Mouse (Mus musculus): ENCODE data around the gene Tcte3.
"Not testable (repeated sequence)": the region's sequence is repeated elsewhere in the genome, so short reads cannot be mapped to it uniquely, and the experiment has no call there.

Tcte3 gene

DNA sequence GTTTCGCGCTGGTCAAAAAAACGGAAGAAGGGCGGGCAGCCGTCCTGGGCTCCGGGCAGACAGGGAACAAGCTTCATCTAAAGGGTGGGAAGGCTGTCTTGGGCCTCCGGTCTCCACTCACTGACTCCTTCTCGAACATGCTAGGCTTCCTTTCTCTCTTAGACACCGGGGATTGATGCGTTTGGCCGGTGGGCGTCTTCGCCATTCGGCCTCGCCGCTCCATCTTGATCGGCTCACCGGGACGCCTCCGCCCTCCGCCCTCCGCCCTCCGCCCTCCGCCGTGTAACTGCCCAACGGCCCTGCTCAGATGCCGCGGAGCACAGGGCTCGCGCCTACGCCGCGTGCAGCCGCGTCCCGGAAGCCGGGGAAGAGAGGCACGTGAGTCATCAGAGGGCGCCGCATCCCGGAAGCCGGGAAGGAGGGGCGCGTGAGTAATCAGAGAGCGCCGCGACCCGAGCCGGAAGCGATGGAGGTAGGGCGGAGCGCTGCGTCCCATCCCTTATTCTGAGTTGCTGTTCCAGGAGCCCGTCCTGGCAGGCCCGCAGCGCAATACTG, at the start of gene Tcte3, which contains the start of the genes Ermard and Gm3448:
Tcte3 (minus strand) TSS at position 314 of the 555 bp plus-strand sequence.
Ermard (plus strand) TSS at position 34 of the 555 bp plus-strand sequence.
Gm3448 (minus strand) TSS at position 363 of the 555 bp plus-strand sequence.
- DNase-seq (ENCODE audit: low read depth) = not testable (repeated sequence)

DNA sequence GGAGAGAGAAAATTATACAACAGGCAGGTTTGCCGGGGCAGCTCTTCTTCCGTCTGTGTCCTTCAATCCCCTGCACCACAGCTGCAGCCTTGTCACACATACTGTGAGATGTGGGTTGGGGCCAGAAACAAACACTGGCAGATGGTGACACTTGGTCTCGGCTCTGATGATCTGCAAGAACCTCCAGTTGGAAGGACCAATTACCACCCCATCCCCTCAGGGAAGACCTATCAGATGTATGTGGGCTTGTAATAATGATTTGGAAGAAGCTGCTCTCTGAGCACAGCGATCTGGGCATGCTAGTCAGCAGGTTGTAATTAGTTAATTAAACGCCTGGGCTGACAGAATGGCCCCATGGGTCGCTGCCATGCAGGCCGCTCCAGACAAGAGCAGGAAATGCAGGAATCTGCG, 47.3 kb upstream of the Tcte3 start:
- no peak for DNase-seq (ENCODE audit: low read depth)

DNA sequence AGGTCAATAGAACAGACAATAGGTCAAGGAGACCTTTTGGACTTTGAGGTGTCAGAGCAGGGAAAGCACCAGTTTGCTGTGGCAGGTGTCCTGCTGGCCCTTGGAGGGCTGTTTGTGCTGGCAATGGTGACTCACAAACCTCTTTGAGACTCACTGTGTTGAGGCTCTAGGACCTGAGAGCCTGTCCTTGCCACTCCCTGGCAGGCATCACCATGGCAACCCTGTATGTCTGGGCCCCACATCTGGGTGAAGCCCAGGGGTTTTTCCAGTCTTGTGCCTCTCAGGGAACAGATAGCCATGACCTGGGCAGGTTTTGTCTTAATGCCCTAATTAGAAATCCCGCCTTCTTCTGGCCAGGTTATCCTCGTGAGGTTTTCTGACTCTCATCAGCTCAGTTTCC, 46.9 kb upstream of the Tcte3 start:
- no peak for DNase-seq (ENCODE audit: low read depth)

- no peak for DNase-seq (ENCODE audit: low read depth)
These were observed 43.7 kb upstream of the Tcte3 start for GRCm38 (mm10) chr17:15085006-15085405.

GRCm38 (mm10) chr17:15084226-15084848, 43.0 kb upstream of the Tcte3 start:
- DNase-seq (ENCODE audit: low read depth) = no peak

DNA sequence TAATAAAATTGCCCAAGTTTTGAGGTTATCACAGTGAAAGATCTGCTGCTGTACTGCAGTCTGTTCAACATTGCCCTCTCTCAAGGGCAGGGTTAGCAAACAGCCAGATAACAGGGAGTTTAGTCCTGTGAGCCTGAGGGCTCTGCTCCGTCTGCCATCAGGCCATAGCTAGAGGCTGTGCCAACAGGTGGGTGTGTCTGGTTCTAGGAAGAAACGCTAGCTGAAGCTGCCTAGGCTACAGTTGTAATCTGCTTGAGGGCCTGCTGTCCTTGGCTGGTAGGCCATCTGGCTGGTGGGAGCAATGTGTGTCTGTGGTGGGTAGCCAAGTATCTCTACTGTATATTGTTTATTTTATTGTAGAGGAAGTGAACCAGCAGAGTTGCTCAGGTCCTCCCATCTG, 36.2 kb upstream of the Tcte3 start:
- DNase-seq (ENCODE audit: low read depth) = no peak

DNA sequence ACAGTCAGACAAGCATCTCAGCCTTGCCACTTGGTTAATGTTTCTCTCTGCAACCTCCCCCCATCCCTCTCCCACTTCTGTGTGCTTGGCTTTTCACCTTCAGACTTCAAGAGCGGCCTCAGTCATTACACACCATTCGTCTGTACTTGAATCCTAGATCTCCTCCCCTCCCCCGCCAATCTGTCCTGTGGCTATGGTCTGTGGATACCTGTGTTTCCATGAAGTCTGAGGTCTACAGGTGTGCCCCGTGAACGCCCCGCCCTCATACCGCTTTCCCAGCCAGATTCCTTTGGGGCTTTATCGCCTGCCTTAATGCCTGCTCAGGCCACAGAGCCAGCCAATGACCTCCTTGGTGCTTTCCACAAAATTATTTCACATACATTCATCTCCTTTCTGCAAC, 33.7 kb upstream of the Tcte3 start:
- no peak for DNase-seq (ENCODE audit: low read depth)

DNA sequence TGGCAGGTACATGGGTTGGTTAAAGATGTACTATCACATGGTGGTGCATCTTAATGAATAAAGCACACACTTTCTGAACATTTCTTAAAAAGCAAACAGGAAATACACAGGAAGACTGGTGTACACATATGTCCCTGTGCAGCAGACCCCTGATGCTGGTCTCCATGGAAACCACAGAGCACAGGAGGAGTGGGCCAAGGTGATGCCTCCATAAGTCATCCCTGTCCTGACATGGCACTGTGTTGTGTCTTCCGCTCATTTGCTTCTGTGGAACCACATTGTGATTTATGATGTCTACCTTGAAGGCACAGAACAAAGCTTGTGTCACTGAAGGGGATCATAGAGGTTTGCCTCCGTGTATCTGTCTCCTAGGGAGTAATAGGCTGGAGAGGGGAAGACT, 30.9 kb upstream of the Tcte3 start:
- DNase-seq (ENCODE audit: low read depth) = no peak

GRCm38 (mm10) chr17:15069124-15069523, 27.8 kb upstream of the Tcte3 start:
- DNase-seq (ENCODE audit: low read depth) = no peak

GRCm38 (mm10) chr17:15068040-15068792, 26.9 kb upstream of the Tcte3 start:
- no peak for DNase-seq (ENCODE audit: low read depth)

GRCm38 (mm10) chr17:15066911-15067310, 25.6 kb upstream of the Tcte3 start:
- DNase-seq (ENCODE audit: low read depth) = no peak

DNA sequence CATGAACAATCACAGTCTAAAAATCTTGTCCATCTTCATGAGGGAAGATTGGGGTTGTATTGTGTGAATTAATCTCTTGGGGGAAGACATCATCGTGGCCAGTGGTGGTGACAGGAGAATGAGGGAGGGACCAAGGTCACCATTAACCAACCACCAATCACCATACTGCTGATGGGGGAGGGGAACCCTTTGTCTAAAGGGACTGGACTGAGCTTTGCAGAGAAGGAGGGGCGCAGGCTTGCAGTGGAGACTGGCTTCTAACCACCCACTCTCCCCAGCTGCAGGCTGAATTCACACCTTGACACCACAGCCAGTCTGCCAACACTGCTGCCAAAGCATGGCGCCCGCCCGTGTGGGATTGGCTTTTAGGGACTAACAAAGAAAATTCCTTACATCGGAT, 24.8 kb upstream of the Tcte3 start:
- DNase-seq (ENCODE audit: low read depth) = no peak

DNA sequence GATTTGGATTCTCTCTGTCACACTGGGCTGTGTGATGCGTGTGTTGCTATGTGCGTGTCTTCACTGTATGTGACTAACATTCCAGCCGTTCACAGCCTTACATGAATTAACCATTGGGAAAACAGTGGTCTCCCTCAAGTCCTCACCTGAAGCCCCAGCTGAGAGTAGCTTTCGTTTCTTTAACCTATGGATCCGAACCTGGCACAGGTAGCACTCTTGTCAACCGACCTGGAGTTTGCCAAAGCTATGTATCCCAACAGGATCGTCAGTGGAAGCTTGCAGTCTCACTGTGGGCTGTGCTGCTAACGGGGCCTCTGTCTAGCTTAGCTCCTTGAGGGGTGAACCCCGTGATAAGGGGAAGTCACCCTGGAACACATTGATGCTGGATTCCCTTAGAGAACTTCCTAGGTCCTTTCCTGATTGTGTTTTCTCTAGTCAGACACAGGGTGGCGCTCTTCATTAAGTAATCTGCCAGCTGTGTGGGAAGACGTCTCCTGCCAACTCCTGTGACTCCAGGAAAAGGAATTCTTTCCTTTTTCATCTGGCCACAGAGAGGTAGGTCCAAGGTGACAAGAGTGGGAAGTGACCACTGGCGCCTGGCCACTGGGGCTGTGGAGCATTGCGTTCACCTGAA, 24.2 kb upstream of the Tcte3 start:
- DNase-seq (ENCODE audit: low read depth) = peak; percentile 37

- no peak for DNase-seq (ENCODE audit: low read depth)
These were observed 19.1 kb upstream of the Tcte3 start for GRCm38 (mm10) chr17:15060356-15060755.

- no peak for DNase-seq (ENCODE audit: low read depth)
These were observed 18.4 kb upstream of the Tcte3 start for GRCm38 (mm10) chr17:15059646-15060045.

DNA sequence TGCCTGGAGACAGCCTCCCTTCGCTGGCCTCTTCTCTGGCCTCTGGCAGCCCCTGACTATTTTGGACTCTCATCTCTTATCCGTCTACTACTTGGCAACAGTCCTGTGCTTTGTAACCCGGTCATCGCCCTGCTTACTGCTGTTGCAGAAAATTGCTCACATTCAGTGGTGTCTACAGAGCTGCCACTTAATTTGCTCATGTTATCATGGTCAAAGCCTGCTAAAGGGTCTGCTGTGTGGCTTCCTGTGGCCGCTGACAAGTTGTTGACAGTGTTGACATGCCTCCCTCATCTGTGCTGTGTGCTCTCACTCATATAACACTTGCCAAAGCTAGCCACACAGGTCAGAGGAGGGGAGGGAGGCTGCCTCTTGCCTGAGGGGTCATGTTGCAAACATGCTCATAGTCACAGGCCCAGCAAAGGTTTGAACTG, 16.9 kb upstream of the Tcte3 start:
- DNase-seq (ENCODE audit: low read depth) = no peak

DNA sequence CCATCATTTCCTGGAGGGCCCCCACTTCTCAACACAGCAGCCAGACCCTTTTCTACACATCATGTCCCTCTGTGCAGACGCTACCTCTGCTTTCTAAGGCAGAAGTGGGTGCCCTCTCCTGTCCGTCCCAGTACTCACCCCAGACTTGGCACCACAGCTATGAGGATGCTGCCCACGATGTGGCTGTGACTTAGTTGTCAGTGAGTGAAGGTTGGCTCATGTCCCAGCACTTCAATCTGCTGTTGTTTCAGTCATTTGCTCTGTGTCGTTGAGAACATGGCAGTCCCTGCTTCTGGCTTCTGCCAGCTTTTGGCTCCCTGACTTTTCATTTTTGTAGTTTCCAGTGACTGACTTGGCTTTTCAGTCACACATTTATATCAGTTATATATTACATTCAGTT, 14.6 kb upstream of the Tcte3 start:
- DNase-seq (ENCODE audit: low read depth) = no peak

GRCm38 (mm10) chr17:15053829-15054200, 12.5 kb upstream of the Tcte3 start:
- DNase-seq (ENCODE audit: low read depth) = not testable (repeated sequence)

GRCm38 (mm10) chr17:15053183-15053828, 12.0 kb upstream of the Tcte3 start:
- not testable (repeated sequence) for DNase-seq (ENCODE audit: low read depth)

GRCm38 (mm10) chr17:15052766-15053165, 11.5 kb upstream of the Tcte3 start:
- not testable (repeated sequence) for DNase-seq (ENCODE audit: low read depth)

DNA sequence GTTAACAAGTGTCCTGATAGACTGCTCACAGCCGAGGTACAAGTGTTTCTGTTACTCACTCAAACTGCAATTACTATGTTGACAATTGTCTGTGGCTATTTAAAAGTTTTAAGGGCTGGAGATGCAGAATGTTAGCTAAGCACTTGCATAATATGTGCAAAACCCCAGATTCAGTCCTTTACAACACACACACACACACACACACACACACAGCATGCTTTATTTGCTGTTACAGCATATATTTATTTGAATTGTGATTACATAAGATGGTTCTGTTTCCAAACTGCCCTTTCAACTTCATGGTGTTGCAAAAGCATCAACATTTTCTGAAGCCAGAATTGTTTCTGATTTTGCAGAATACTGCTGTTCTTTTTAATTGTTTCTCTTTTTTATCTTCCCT, 9.1 kb upstream of the Tcte3 start:
- DNase-seq (ENCODE audit: low read depth) = not testable (repeated sequence)

- not testable (repeated sequence) for DNase-seq (ENCODE audit: low read depth)
These were observed 833 bp downstream of the Tcte3 start for GRCm38 (mm10) chr17:15040455-15040854.

Measured in c-Kit-positive CD71-negative TER-119-negative erythroid progenitor cells, embryonic 14.5 days (primary cell).